Mouse (Mus musculus) erythroblast, embryonic 14.5 days (primary cell): ENCODE data around the gene Plxnb1.

ENCODE experiments used
- GATA1 ChIP-seq: IDR thresholded peaks from 2 replicates; pipeline ENCODE4 v1.6.1; 2012; ENCODE audit warnings: low read length, inconsistent platforms, mixed read lengths
- TAL1 ChIP-seq: IDR thresholded peaks from 3 replicates; pipeline ENCODE4 v1.6.1; 2012; ENCODE audit warnings: low read length, inconsistent platforms, mixed read lengths

- TF ChIP-seq GATA1: no peak
- no peak for TF ChIP-seq TAL1
Observed at GRCm38 (mm10) chr9:109101933-109102445, 6.8 kb downstream of the Plxnb1 start.
